Mouse (Mus musculus): Measurements from ENCODE around the gene Cyb561.

Cyb561 gene

GRCm38 (mm10) chr11:105952911-105953386 is at the start of gene Cyb561:
Gene Cyb561 (minus strand): TSS chr11:105953336.
- in situ Hi-C loops (cut with MboI; ENCODE audit: low pct_unique_long_range_greater_than_20kb in 1 of 2, low sequenced_read_pairs in 2 of 2, unreplicated experiment in 1 of 2): no loop called here

- in situ Hi-C loops (cut with MboI; ENCODE audit: low pct_unique_long_range_greater_than_20kb in 1 of 2, low sequenced_read_pairs in 2 of 2, unreplicated experiment in 1 of 2): no loop called here
Measured at GRCm38 (mm10) chr11:106001718-106002117, 48.6 kb upstream of the Cyb561 start.

GRCm38 (mm10) chr11:106000062-106000461 is 46.9 kb upstream of the Cyb561 start:
- in situ Hi-C loops (cut with MboI; ENCODE audit: low pct_unique_long_range_greater_than_20kb in 1 of 2, low sequenced_read_pairs in 2 of 2, unreplicated experiment in 1 of 2): no loop called here

- in situ Hi-C loops (cut with MboI; ENCODE audit: low pct_unique_long_range_greater_than_20kb in 1 of 2, low sequenced_read_pairs in 2 of 2, unreplicated experiment in 1 of 2): no loop called here
Measured at GRCm38 (mm10) chr11:105994375-105994774, 41.2 kb upstream of the Cyb561 start, which contains the start of gene Ace3. Gene Ace3 (plus strand): TSS chr11:105994675.

- in situ Hi-C loops (cut with MboI; ENCODE audit: low pct_unique_long_range_greater_than_20kb in 1 of 2, low sequenced_read_pairs in 2 of 2, unreplicated experiment in 1 of 2): no loop called here
Measured at GRCm38 (mm10) chr11:105990231-105990630, 37.1 kb upstream of the Cyb561 start.

- in situ Hi-C loops (cut with MboI; ENCODE audit: low pct_unique_long_range_greater_than_20kb in 1 of 2, low sequenced_read_pairs in 2 of 2, unreplicated experiment in 1 of 2): no loop called here
Measured at GRCm38 (mm10) chr11:105989446-105989845, 36.3 kb upstream of the Cyb561 start.

GRCm38 (mm10) chr11:105987446-105987845 is 34.3 kb upstream of the Cyb561 start:
- in situ Hi-C loops (cut with MboI; ENCODE audit: low pct_unique_long_range_greater_than_20kb in 1 of 2, low sequenced_read_pairs in 2 of 2, unreplicated experiment in 1 of 2): no loop called here

- in situ Hi-C loops (cut with MboI; ENCODE audit: low pct_unique_long_range_greater_than_20kb in 1 of 2, low sequenced_read_pairs in 2 of 2, unreplicated experiment in 1 of 2): no loop called here
Measured at GRCm38 (mm10) chr11:105984452-105984851, 31.3 kb upstream of the Cyb561 start.

- in situ Hi-C loops (cut with MboI; ENCODE audit: low pct_unique_long_range_greater_than_20kb in 1 of 2, low sequenced_read_pairs in 2 of 2, unreplicated experiment in 1 of 2): no loop called here
Measured at GRCm38 (mm10) chr11:105978634-105979033, 25.5 kb upstream of the Cyb561 start.

- in situ Hi-C loops (cut with MboI; ENCODE audit: low pct_unique_long_range_greater_than_20kb in 1 of 2, low sequenced_read_pairs in 2 of 2, unreplicated experiment in 1 of 2): no loop called here
Measured at GRCm38 (mm10) chr11:105978232-105978631, 25.1 kb upstream of the Cyb561 start.

GRCm38 (mm10) chr11:105975636-105976035 is 22.5 kb upstream of the Cyb561 start:
- in situ Hi-C loops (cut with MboI; ENCODE audit: low pct_unique_long_range_greater_than_20kb in 1 of 2, low sequenced_read_pairs in 2 of 2, unreplicated experiment in 1 of 2): no loop called here

GRCm38 (mm10) chr11:105975050-105975449 is 21.9 kb upstream of the Cyb561 start:
- in situ Hi-C loops (cut with MboI; ENCODE audit: low pct_unique_long_range_greater_than_20kb in 1 of 2, low sequenced_read_pairs in 2 of 2, unreplicated experiment in 1 of 2): no loop called here

- in situ Hi-C loops (cut with MboI; ENCODE audit: low pct_unique_long_range_greater_than_20kb in 1 of 2, low sequenced_read_pairs in 2 of 2, unreplicated experiment in 1 of 2): no loop called here
Measured at GRCm38 (mm10) chr11:105974593-105974992, 21.5 kb upstream of the Cyb561 start.

- in situ Hi-C loops (cut with MboI; ENCODE audit: low pct_unique_long_range_greater_than_20kb in 1 of 2, low sequenced_read_pairs in 2 of 2, unreplicated experiment in 1 of 2): no loop called here
Measured at GRCm38 (mm10) chr11:105969516-105969915, 16.4 kb upstream of the Cyb561 start.

- in situ Hi-C loops (cut with MboI; ENCODE audit: low pct_unique_long_range_greater_than_20kb in 1 of 2, low sequenced_read_pairs in 2 of 2, unreplicated experiment in 1 of 2): no loop called here
Measured at GRCm38 (mm10) chr11:105968948-105969347, 15.8 kb upstream of the Cyb561 start.

- in situ Hi-C loops (cut with MboI; ENCODE audit: low pct_unique_long_range_greater_than_20kb in 1 of 2, low sequenced_read_pairs in 2 of 2, unreplicated experiment in 1 of 2): no loop called here
Measured at GRCm38 (mm10) chr11:105967741-105968574, 14.8 kb upstream of the Cyb561 start, which contains the start of gene Ace. Gene Ace (plus strand): TSS chr11:105967945.

GRCm38 (mm10) chr11:105966288-105966687 is 13.2 kb upstream of the Cyb561 start:
- in situ Hi-C loops (cut with MboI; ENCODE audit: low pct_unique_long_range_greater_than_20kb in 1 of 2, low sequenced_read_pairs in 2 of 2, unreplicated experiment in 1 of 2): no loop called here

- in situ Hi-C loops (cut with MboI; ENCODE audit: low pct_unique_long_range_greater_than_20kb in 1 of 2, low sequenced_read_pairs in 2 of 2, unreplicated experiment in 1 of 2): no loop called here
Measured at GRCm38 (mm10) chr11:105964691-105965090, 11.6 kb upstream of the Cyb561 start.

GRCm38 (mm10) chr11:105959355-105959754 is 6.2 kb upstream of the Cyb561 start:
- in situ Hi-C loops (cut with MboI; ENCODE audit: low pct_unique_long_range_greater_than_20kb in 1 of 2, low sequenced_read_pairs in 2 of 2, unreplicated experiment in 1 of 2): no loop called here

- in situ Hi-C loops (cut with MboI; ENCODE audit: low pct_unique_long_range_greater_than_20kb in 1 of 2, low sequenced_read_pairs in 2 of 2, unreplicated experiment in 1 of 2): no loop called here
Measured at GRCm38 (mm10) chr11:105958566-105958965, 5.4 kb upstream of the Cyb561 start.

All from mouse embryonic stem cell (cell line).